Mouse (Mus musculus): Measurements from ENCODE around the gene Olfr1513. TPM values are rescaled to one million over a fixed set of nuclear protein-coding genes. Genes with fewer than 3 reads are reported as not detected.
"Not testable (repeated sequence)": the region's sequence is repeated elsewhere in the genome, so short reads cannot be mapped to it uniquely, and the experiment has no call there.

The Olfr1513 gene
- polyA plus RNA-seq, 1 experiment = not detected

GRCm38 (mm10) chr14:52313931-52314807, 42.0 kb downstream of the Olfr1513 start:
- H3K9me3 ChIP-seq (ENCODE audit: control insufficient read depth, low read length) = no peaks in the 10 kb centered on the region
- no peak overlapping the region for H3K4me3 ChIP-seq (replicated peaks)
- no peak for TF ChIP-seq TAL1 (IDR thresholded peaks at IDR 0.05; ENCODE audit: low read length)
- peaks cover 63% of the 10 kb centered on the region for H3K27me3 ChIP-seq (ENCODE audit: control insufficient read depth)
- peaks cover 11% of the 10 kb centered on the region for H3K4me1 ChIP-seq (ENCODE audit: control insufficient read depth)
- no peaks in the 10 kb centered on the region; the same call in 1 of the 2 replicates for H3K36me3 ChIP-seq (ENCODE audit: control insufficient read depth)

- TF ChIP-seq TAL1 (IDR thresholded peaks at IDR 0.05; ENCODE audit: low read length) = no peak
- TF ChIP-seq GATA1 (IDR thresholded peaks at IDR 0.05; ENCODE audit: low read length) = no peak
- H3K27me3 ChIP-seq (ENCODE audit: control insufficient read depth) = peaks cover 41% of the 10 kb centered on the region
Observed at GRCm38 (mm10) chr14:52310906-52311305, 45.3 kb downstream of the Olfr1513 start.

GRCm38 (mm10) chr14:52310343-52310742, 45.9 kb downstream of the Olfr1513 start:
- not testable (repeated sequence) for H3K4me3 ChIP-seq (replicated peaks); H3K36me3 ChIP-seq (ENCODE audit: control insufficient read depth); H3K9me3 ChIP-seq (ENCODE audit: control insufficient read depth, low read length)
- peaks cover 19% of the 10 kb centered on the region for H3K4me1 ChIP-seq (ENCODE audit: control insufficient read depth)
- peaks cover 35% of the 10 kb centered on the region for H3K27me3 ChIP-seq (ENCODE audit: control insufficient read depth)

More at GRCm38 (mm10) chr14:52310906-52311305, 45.3 kb downstream of the Olfr1513 start:
- Histone ChIP-seq H3K4me3 (replicated peaks) (no peak overlapping the region), H3K9me3 (ENCODE audit: control insufficient read depth, low read length) (no peaks in the 10 kb centered on the region), H3K4me1 (ENCODE audit: control insufficient read depth) (peaks cover 19% of the 10 kb centered on the region), H3K36me3 (ENCODE audit: control insufficient read depth) (no peaks in the 10 kb centered on the region; the same call in 1 of the 2 replicates)

- peak overlapping the region; percentile 34 for H3K4me3 ChIP-seq (replicated peaks)
- peaks cover 29% of the 10 kb centered on the region for H3K4me1 ChIP-seq (ENCODE audit: control insufficient read depth)
- H3K36me3 ChIP-seq (ENCODE audit: control insufficient read depth) = no peaks in the 10 kb centered on the region; the same call in 1 of the 2 replicates
- H3K9me3 ChIP-seq (ENCODE audit: control insufficient read depth, low read length) = no peaks in the 10 kb centered on the region
- peak; percentile 65 for TF ChIP-seq GATA1 (IDR thresholded peaks at IDR 0.05; ENCODE audit: low read length)
- TF ChIP-seq TAL1 (IDR thresholded peaks at IDR 0.05; ENCODE audit: low read length) = no peak
- H3K27me3 ChIP-seq (ENCODE audit: control insufficient read depth) = no peaks in the 10 kb centered on the region
Observed at GRCm38 (mm10) chr14:52306100-52306499, 50.1 kb downstream of the Olfr1513 start.

- peaks cover 8% of the 10 kb centered on the region for H3K36me3 ChIP-seq (ENCODE audit: control insufficient read depth)
- TF ChIP-seq GATA1 (IDR thresholded peaks at IDR 0.05; ENCODE audit: low read length) (no peak), TAL1 (IDR thresholded peaks at IDR 0.05; ENCODE audit: low read length) (no peak)
- H3K4me1 ChIP-seq (ENCODE audit: control insufficient read depth) = peaks cover 29% of the 10 kb centered on the region
- H3K4me3 ChIP-seq (replicated peaks) = peak within 1 kb of the TSS; percentile 89
- no peaks in the 10 kb centered on the region for H3K27me3 ChIP-seq (ENCODE audit: control insufficient read depth)
- H3K9me3 ChIP-seq (ENCODE audit: control insufficient read depth, low read length) = no peaks in the 10 kb centered on the region
Observed at GRCm38 (mm10) chr14:52304644-52305271, 51.5 kb downstream of the Olfr1513 start, which contains the start of gene Mettl3. Mettl3 (minus strand) TSS chr14:52305128.

- H3K9me3 ChIP-seq (ENCODE audit: control insufficient read depth, low read length); H3K27me3 ChIP-seq (ENCODE audit: control insufficient read depth); H3K4me3 ChIP-seq (replicated peaks): not testable (repeated sequence)
- Histone ChIP-seq H3K36me3 (ENCODE audit: control insufficient read depth) (peaks cover 20% of the 10 kb centered on the region), H3K4me1 (ENCODE audit: control insufficient read depth) (peaks cover 29% of the 10 kb centered on the region)
Observed at GRCm38 (mm10) chr14:52303517-52303916, 52.7 kb downstream of the Olfr1513 start.

Other genes starting within 250 kb of the Olfr1513 start
- gene Rpgrip1, start 245.7 kb downstream of the Olfr1513 start, polyA plus RNA-seq (2012) = not detected in 2 replicates
- gene Supt16, start 159.0 kb downstream of the Olfr1513 start, polyA plus RNA-seq (2012) = 2.0 and 2.6 TPM in 2 replicates
- 0.87 and 1.3 TPM in 2 replicates for gene Chd8, start 98.6 kb downstream of the Olfr1513 start, polyA plus RNA-seq (2012)
- 1.4 and 2.0 TPM in 2 replicates for gene Tox4, start 77.3 kb downstream of the Olfr1513 start, polyA plus RNA-seq (2012)
- gene Rab2b, start 76.9 kb downstream of the Olfr1513 start, polyA plus RNA-seq (2012) = 0.04 TPM in 1 of 2 replicates, not detected in the other
- gene Mettl3, start 51.3 kb downstream of the Olfr1513 start, polyA plus RNA-seq (2012) = 0.41 and 1.2 TPM in 2 replicates
- gene Sall2, start 27.6 kb downstream of the Olfr1513 start, polyA plus RNA-seq (2012) = 0.01 TPM in 1 of 2 replicates, not detected in the other
- gene Olfr1512, start 22.8 kb upstream of the Olfr1513 start, polyA plus RNA-seq (2012) = not detected in 2 replicates
- gene Olfr1511, start 41.0 kb upstream of the Olfr1513 start, polyA plus RNA-seq (2012) = not detected in 2 replicates
- not detected in 2 replicates for gene Olfr1510, start 58.0 kb upstream of the Olfr1513 start, polyA plus RNA-seq (2012)
- gene Olfr1509, start 86.6 kb upstream of the Olfr1513 start, polyA plus RNA-seq (2012) = not detected in 2 replicates
- not detected in 2 replicates for gene Olfr1508, start 111.1 kb upstream of the Olfr1513 start, polyA plus RNA-seq (2012)
- not detected in 2 replicates for gene Olfr1507, start 139.3 kb upstream of the Olfr1513 start, polyA plus RNA-seq (2012)